Mouse (Mus musculus): ENCODE data around the gene Slc48a1. TPM values are rescaled to one million over a fixed set of nuclear protein-coding genes. Genes with fewer than 3 reads are reported as not detected.

Gene Slc48a1
- polyA plus RNA-seq, 1 experiment from 2014 or later, result 32.1 TPM

- peak overlapping the region; percentile 66 for H3K27ac ChIP-seq
- 0 out of 2 replicates have a peak overlapping the region, but pooled peaks have one; percentile 1 for H3K4me3 ChIP-seq
- no peak for DNase-seq (ENCODE audit: low spot score)
- WGBS, result 52% methylated on average over 10 of the region's 10 CpGs
- H3K36me3 ChIP-seq, result peaks cover 24% of the 10 kb centered on the region; the same call in 1 of the 2 replicates
- no peaks in the 10 kb centered on the region for H3K27me3 ChIP-seq (ENCODE audit: insufficient read depth, poor library complexity, severe bottlenecking)
- peaks cover 79% of the 10 kb centered on the region for H3K4me1 ChIP-seq
- H3K9me3 ChIP-seq, result no peaks in the 10 kb centered on the region
These were observed 33.0 kb upstream of the Slc48a1 start for GRCm38 (mm10) chr15:97745331-97745730.

DNA sequence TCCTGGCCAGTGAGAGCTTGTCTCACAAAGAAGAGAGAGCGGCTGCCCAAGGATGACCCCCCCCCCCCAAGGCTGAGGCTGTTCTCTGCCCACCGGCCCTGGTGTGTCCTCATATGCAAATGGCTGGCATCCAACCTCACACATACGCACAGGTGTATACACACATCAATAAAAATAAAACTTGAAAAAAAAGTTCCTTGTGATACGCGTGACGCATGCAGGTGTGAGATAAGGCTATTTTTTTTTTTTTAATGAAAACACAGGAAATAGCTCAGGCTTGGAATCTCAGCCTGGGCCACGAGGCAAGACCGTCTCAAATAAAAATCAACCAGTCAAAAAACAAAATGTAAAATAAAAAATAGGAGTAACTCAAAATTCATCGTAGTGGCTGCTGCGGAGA, 32.0 kb upstream of the Slc48a1 start:
- Histone ChIP-seq H3K27ac (no peak overlapping the region), H3K9me3 (no peaks in the 10 kb centered on the region), H3K4me3 (no peak overlapping the region), H3K36me3 (peaks cover 24% of the 10 kb centered on the region; the same call in 1 of the 2 replicates), H3K4me1 (peaks cover 83% of the 10 kb centered on the region), H3K27me3 (ENCODE audit: insufficient read depth, poor library complexity, severe bottlenecking) (no peaks in the 10 kb centered on the region)
- WGBS, result 90% methylated on average over 10 of the region's 10 CpGs
- no peak for DNase-seq (ENCODE audit: low spot score)

DNA sequence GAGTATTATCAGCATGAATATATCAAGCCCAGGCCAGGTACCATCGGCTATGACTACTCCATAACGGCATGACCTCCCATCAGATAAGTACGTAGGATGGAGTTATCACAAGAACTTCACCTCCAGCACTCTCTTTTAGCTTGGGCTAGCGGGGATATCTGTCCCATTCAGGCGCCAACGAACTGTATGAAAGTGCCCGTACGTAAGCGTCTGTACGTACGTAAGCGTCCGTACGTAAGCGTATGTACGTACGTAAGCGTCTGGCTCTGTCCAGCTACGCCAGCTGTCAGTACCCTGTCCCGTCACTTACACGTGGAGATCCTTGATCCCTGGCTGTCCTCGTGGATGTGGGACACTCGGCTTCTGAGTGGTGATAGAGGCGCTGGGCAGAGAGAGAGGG, 31.6 kb upstream of the Slc48a1 start:
- Histone ChIP-seq H3K36me3 (peaks cover 24% of the 10 kb centered on the region; the same call in 1 of the 2 replicates), H3K4me3 (no peak overlapping the region), H3K4me1 (peaks cover 79% of the 10 kb centered on the region), H3K27ac (no peak overlapping the region), H3K27me3 (ENCODE audit: insufficient read depth, poor library complexity, severe bottlenecking) (no peaks in the 10 kb centered on the region), H3K9me3 (no peaks in the 10 kb centered on the region)
- no peak for DNase-seq (ENCODE audit: low spot score)
- 88% methylated on average over 24 of the region's 24 CpGs for WGBS

DNA sequence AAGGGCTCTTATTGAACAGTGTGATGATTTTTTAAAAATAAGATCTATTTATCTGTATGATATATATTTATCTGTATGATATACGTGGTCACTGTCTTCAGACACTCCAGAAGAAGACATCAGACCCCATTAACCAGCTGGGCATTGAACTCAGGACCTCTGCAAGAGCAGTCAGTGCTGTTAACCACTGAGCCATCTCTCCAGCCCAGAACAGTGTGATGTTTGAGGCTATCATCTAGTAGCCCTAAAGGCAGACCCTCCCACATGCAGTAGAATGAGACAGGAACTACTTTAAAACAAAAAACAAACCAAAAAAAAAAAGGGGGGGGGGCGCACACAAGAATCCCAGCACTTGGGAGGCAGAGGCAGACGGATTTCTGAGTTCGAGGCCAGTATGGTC, 30.8 kb upstream of the Slc48a1 start:
- Histone ChIP-seq H3K4me1 (peaks cover 71% of the 10 kb centered on the region), H3K27me3 (ENCODE audit: insufficient read depth, poor library complexity, severe bottlenecking) (no peaks in the 10 kb centered on the region), H3K4me3 (no peak overlapping the region), H3K27ac (no peak overlapping the region), H3K9me3 (no peaks in the 10 kb centered on the region), H3K36me3 (peaks cover 26% of the 10 kb centered on the region; the same call in 1 of the 2 replicates)
- no peak for DNase-seq (ENCODE audit: low spot score)
- 89% methylated on average over 4 of the region's 4 CpGs for WGBS

DNA sequence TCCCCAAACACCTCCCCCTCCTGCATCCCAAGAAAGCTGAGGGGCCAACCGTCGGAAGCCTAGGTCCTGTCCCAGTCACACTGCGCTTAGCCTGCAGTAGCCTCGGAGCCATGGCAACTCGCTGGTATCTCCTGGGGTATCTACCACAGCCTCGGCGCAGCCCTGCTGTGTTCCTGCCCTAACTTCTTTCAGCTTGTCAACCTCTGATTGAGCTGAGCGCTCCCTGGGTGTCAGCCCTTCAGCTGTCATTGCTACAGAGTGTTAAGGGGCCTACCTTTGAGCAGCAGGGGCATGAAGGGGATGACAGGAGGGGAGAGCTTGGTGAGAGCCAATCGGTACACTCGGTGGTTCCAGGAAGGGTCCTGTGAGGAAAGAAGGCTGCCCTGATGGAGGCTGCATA, 30.0 kb upstream of the Slc48a1 start:
- H3K9me3 ChIP-seq, result no peaks in the 10 kb centered on the region
- DNase-seq (ENCODE audit: low spot score), result peak; percentile 88
- H3K27me3 ChIP-seq (ENCODE audit: insufficient read depth, poor library complexity, severe bottlenecking), result no peaks in the 10 kb centered on the region
- H3K4me1 ChIP-seq, result peaks cover 63% of the 10 kb centered on the region
- WGBS, result 25% methylated on average over 10 of the region's 10 CpGs
- H3K36me3 ChIP-seq, result peaks cover 30% of the 10 kb centered on the region; the same call in 1 of the 2 replicates
- H3K4me3 ChIP-seq, result peak overlapping the region; percentile 15; the same call in 1 of the 2 replicates
- peak overlapping the region; percentile 69 for H3K27ac ChIP-seq

DNA sequence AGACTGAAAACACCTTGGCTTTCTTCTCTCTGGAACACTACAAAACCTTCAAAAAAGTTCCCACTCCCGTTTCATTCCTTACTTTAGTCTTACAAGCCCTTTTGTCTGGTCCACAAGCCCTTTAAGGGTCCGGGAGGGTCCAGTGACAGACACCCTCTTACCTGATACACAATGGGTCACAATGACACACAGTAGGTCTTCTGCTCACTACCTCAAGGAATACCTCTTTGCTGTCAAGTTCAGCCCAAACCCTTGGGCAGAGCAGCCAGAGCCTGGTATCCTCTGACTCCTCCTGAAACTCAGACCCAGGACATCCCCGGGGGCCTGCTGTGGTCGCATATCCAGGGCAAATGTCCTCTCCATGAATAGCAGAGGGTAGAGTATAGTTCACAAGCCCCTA, 29.4 kb upstream of the Slc48a1 start:
- H3K27me3 ChIP-seq (ENCODE audit: insufficient read depth, poor library complexity, severe bottlenecking), result no peaks in the 10 kb centered on the region
- peaks cover 62% of the 10 kb centered on the region for H3K4me1 ChIP-seq
- no peak for DNase-seq (ENCODE audit: low spot score)
- H3K27ac ChIP-seq, result 0 out of 2 replicates have a peak overlapping the region, but pooled peaks have one; percentile 72
- peaks cover 28% of the 10 kb centered on the region; the same call in 1 of the 2 replicates for H3K36me3 ChIP-seq
- 83% methylated on average over 4 of the region's 4 CpGs for WGBS
- no peaks in the 10 kb centered on the region for H3K9me3 ChIP-seq
- H3K4me3 ChIP-seq, result no peak overlapping the region

DNA sequence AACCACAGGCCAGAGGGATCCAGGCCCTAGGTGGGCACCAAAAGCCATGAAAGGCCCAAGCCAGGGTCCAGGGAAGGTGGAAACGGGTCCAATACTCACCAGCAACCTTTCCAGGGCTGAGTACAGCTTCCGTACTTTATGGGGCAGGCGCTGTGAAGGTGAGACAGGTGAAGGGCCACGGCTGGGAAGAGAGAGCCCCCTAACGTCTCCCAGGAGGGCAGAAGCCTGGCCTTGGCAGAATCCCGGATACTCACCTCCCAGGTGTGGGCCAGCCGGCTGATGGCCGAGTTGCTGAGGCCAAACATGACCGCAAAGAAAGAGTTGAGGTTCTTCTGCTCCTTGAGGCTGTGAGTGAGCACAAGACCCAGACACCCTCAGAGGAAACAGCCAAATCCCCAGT, 28.9 kb upstream of the Slc48a1 start:
- peak overlapping the region; percentile 72; the same call in 1 of the 2 replicates for H3K27ac ChIP-seq
- DNase-seq (ENCODE audit: low spot score), result no peak
- no peaks in the 10 kb centered on the region for H3K9me3 ChIP-seq
- WGBS, result 90% methylated on average over 9 of the region's 9 CpGs
- H3K36me3 ChIP-seq, result peaks cover 25% of the 10 kb centered on the region; the same call in 1 of the 2 replicates
- H3K27me3 ChIP-seq (ENCODE audit: insufficient read depth, poor library complexity, severe bottlenecking), result no peaks in the 10 kb centered on the region
- no peak overlapping the region for H3K4me3 ChIP-seq
- peaks cover 62% of the 10 kb centered on the region for H3K4me1 ChIP-seq

DNA sequence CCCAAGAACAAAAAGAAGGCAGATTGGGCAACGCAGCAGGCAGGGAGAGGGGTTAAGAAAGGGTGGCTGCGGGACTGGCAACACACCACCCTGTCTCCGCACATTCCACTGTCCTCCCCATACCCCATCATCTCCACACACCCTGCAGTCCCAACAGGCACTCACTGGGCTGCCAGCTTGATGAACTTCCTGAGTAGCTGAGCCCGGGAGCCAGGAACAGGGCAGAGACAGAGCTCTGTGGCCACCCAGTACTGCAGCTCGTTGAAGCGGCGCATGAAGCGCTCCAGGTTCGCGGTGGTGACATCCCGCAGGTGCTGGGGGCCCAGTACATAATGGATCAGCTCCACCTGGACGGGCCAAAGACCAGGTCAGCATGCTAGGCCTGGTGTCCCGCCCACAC, 28.5 kb upstream of the Slc48a1 start:
- H3K27me3 ChIP-seq (ENCODE audit: insufficient read depth, poor library complexity, severe bottlenecking), result no peaks in the 10 kb centered on the region
- no peak for DNase-seq (ENCODE audit: low spot score)
- peak overlapping the region; percentile 72; the same call in 1 of the 2 replicates for H3K27ac ChIP-seq
- H3K36me3 ChIP-seq, result peaks cover 25% of the 10 kb centered on the region; the same call in 1 of the 2 replicates
- H3K4me3 ChIP-seq, result no peak overlapping the region
- no peaks in the 10 kb centered on the region for H3K9me3 ChIP-seq
- H3K4me1 ChIP-seq, result peaks cover 65% of the 10 kb centered on the region
- WGBS, result 82% methylated on average over 13 of the region's 13 CpGs

- WGBS, result 33% methylated on average over 12 of the region's 12 CpGs
- Histone ChIP-seq H3K36me3 (peaks cover 19% of the 10 kb centered on the region; the same call in 1 of the 2 replicates), H3K27me3 (ENCODE audit: insufficient read depth, poor library complexity, severe bottlenecking) (no peaks in the 10 kb centered on the region), H3K9me3 (no peaks in the 10 kb centered on the region), H3K4me3 (no peak overlapping the region), H3K27ac (peak overlapping the region; percentile 72), H3K4me1 (peaks cover 65% of the 10 kb centered on the region)
- peak; percentile 88 for DNase-seq (ENCODE audit: low spot score)
These were observed 27.6 kb upstream of the Slc48a1 start for GRCm38 (mm10) chr15:97750697-97751096.

GRCm38 (mm10) chr15:97751676-97752075, 26.6 kb upstream of the Slc48a1 start:
- peaks cover 70% of the 10 kb centered on the region for H3K4me1 ChIP-seq
- 58% methylated on average over 2 of the region's 2 CpGs for WGBS

DNA sequence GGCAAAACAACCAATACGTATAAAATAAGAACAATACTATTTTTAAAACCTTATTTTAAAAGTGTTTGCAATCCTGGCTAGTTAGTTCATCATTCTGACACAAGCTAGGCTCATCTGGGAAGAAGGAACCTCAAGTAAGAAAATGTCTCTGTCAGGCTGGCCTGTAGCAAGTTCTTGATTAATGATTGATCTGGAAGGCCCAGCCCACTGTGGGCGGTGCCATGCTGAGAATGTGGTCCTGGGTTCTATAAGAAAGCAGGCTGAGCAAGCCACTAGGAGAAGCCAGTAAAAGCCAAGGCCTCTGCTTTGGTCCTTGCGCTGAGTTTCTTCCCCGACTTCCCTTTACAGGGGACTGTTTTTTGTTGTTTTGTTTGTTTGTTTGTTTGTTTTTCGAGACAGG, 25.8 kb upstream of the Slc48a1 start:
- no peak overlapping the region for H3K4me3 ChIP-seq
- H3K4me1 ChIP-seq, result peaks cover 70% of the 10 kb centered on the region
- DNase-seq (ENCODE audit: low spot score), result no peak
- no peak overlapping the region for H3K27ac ChIP-seq
- WGBS, result 85% methylated on average over 5 of the region's 5 CpGs
- peaks cover 18% of the 10 kb centered on the region for H3K36me3 ChIP-seq
- H3K27me3 ChIP-seq (ENCODE audit: insufficient read depth, poor library complexity, severe bottlenecking), result peaks cover 15% of the 10 kb centered on the region
- no peaks in the 10 kb centered on the region for H3K9me3 ChIP-seq

More at GRCm38 (mm10) chr15:97751676-97752075, 26.6 kb upstream of the Slc48a1 start:
- Histone ChIP-seq H3K36me3 (peaks cover 13% of the 10 kb centered on the region; the same call in 1 of the 2 replicates), H3K9me3 (no peaks in the 10 kb centered on the region), H3K27me3 (ENCODE audit: insufficient read depth, poor library complexity, severe bottlenecking) (peaks cover 8% of the 10 kb centered on the region; the same call in 1 of the 2 replicates), H3K27ac (no peak overlapping the region), H3K4me3 (no peak overlapping the region)
- DNase-seq (ENCODE audit: low spot score), result no peak

GRCm38 (mm10) chr15:97754476-97754875, 23.8 kb upstream of the Slc48a1 start:
- DNase-seq (ENCODE audit: low spot score), result no peak
- Histone ChIP-seq H3K4me3 (no peak overlapping the region), H3K27me3 (ENCODE audit: insufficient read depth, poor library complexity, severe bottlenecking) (peaks cover 22% of the 10 kb centered on the region), H3K36me3 (peaks cover 13% of the 10 kb centered on the region), H3K27ac (peak overlapping the region; percentile 71), H3K4me1 (peaks cover 51% of the 10 kb centered on the region), H3K9me3 (no peaks in the 10 kb centered on the region)
- WGBS, result 36% methylated on average over 6 of the region's 6 CpGs

- Histone ChIP-seq H3K4me1 (peaks cover 44% of the 10 kb centered on the region), H3K4me3 (no peak overlapping the region), H3K27me3 (ENCODE audit: insufficient read depth, poor library complexity, severe bottlenecking) (peaks cover 29% of the 10 kb centered on the region), H3K27ac (no peak overlapping the region; the same call in 1 of the 2 replicates), H3K9me3 (no peaks in the 10 kb centered on the region), H3K36me3 (peaks cover 19% of the 10 kb centered on the region)
- DNase-seq (ENCODE audit: low spot score), result no peak
- WGBS, result 29% methylated on average over 8 of the region's 8 CpGs
These were observed 23.0 kb upstream of the Slc48a1 start for GRCm38 (mm10) chr15:97755361-97755760.

DNA sequence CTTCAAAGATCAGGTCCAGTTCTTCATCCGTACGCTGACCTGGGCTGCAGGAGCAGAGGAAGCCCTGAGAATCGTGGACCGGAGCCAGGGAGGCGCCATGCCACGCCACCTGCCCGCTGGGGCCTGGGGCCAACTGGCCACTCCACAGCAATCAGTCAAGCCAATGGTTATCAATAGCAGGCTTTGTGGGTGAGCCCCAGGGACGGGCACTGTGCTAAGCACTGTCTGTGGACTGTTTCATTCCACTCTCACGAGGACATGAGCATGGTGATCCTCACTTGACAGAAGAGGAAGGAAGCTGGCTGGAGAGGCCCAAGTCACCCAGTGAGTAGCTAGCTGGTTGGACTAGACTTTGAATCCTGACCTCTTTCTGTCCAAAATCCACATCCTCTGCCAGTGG, 18.3 kb upstream of the Slc48a1 start:
- Histone ChIP-seq H3K9me3 (no peaks in the 10 kb centered on the region), H3K4me1 (peaks cover 52% of the 10 kb centered on the region), H3K4me3 (no peak overlapping the region), H3K27ac (no peak overlapping the region), H3K36me3 (peaks cover 17% of the 10 kb centered on the region), H3K27me3 (ENCODE audit: insufficient read depth, poor library complexity, severe bottlenecking) (peaks cover 72% of the 10 kb centered on the region)
- WGBS, result 84% methylated on average over 9 of the region's 9 CpGs
- DNase-seq (ENCODE audit: low spot score), result no peak

Data from heart, embryonic 10.5 days (tissue).